Mouse (Mus musculus) heart, embryonic 13.5 days (tissue): Measurements from ENCODE around the gene Pknox2. TPM values are rescaled to one million over a fixed set of nuclear protein-coding genes. Genes with fewer than 3 reads are reported as not detected.

Experiments used
- ATAC-seq: fragments of 200-750 bp; cut with Nextera tagmentation; 2 replicates; pipeline ENCODE4 v1.8.0; 2017; ENCODE audit warnings: moderate TSS enrichment; ENCODE audit not compliant: insufficient number of reproducible peaks, low FRiP score, low TSS enrichment; ENCODE audit errors: extremely low read depth
- H3K27ac ChIP-seq: fragments of 300-500 bp; sonication (generic); replicated peaks from 2 replicates; pipeline ENCODE4 v1.5.1; 2015; ENCODE audit warnings: moderate library complexity, mild to moderate bottlenecking, inconsistent platforms
- H3K27me3 ChIP-seq: fragments of 300-500 bp; sonication (generic); replicated peaks from 2 replicates; pipeline ENCODE4 v1.6.1; 2015; ENCODE audit warnings: mild to moderate bottlenecking, inconsistent platforms
- H3K36me3 ChIP-seq: fragments of 300-500 bp; sonication (generic); 2 replicates; pipeline ENCODE4 v1.6.1; 2015; ENCODE audit warnings: mild to moderate bottlenecking, inconsistent platforms
- H3K4me1 ChIP-seq: fragments of 300-500 bp; sonication (generic); 2 replicates; pipeline ENCODE4 v1.6.1; 2015; ENCODE audit warnings: inconsistent platforms
- H3K4me2 ChIP-seq: fragments of 300-500 bp; sonication (generic); 2 replicates; pipeline ENCODE4 v1.6.1; 2015; ENCODE audit warnings: inconsistent platforms, mild to moderate bottlenecking, moderate library complexity
- H3K4me3 ChIP-seq: fragments of 300-500 bp; sonication (generic); 2 replicates; pipeline ENCODE4 v1.5.1; 2015; ENCODE audit warnings: moderate library complexity, mild to moderate bottlenecking, inconsistent platforms
- H3K9ac ChIP-seq: fragments of 300-500 bp; sonication (generic); 2 replicates; pipeline ENCODE4 v1.6.1; 2015; ENCODE audit warnings: inconsistent platforms, mild to moderate bottlenecking, moderate library complexity
- H3K9me3 ChIP-seq: fragments of 300-500 bp; sonication (generic); 2 replicates; pipeline ENCODE4 v1.6.1; 2016; ENCODE audit warnings: inconsistent platforms
- WGBS: fragments of 180-500 bp; shearing (Covaris S2); methylation state at CpG from one replicate; pipeline ENCODE4 v1.1.7; 2015; ENCODE audit warnings: mixed read lengths; 5-methylcytosine and 5-hydroxymethylcytosine counted together
- polyA plus RNA-seq: library from polyadenylated mRNA; unstranded; fragments of >200 nt; fragmentation: Nextera tagmentation; extraction: Ambion mirVana; gene quantifications from 2 replicates; pipeline ENCODE4 v1.2.1, GENCODE M21; 2015

The Pknox2 gene
- polyA plus RNA-seq, 1 experiment from 2014 or later: 5.7 TPM

DNA sequence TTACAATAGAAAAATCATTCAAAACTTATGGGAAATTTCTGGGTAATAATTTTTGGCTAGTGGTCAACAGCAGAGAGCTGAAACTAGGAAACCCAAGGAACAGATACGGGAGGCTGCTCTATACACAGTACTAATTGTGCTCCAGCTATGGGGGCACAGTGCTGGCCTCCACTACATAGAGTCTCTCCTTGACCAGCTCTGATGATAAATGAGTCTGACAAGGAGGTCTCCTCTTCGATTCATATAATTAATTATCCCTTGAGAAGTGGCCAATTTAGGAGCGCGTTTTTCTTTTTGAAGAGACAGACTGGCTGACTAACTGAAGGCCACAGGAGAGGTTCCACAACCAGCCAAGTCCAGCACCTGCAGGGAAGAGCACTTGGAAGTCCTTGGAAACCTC is 71.3 kb downstream of the Pknox2 start:
- WGBS: 60% methylated on average over 4 of the region's 4 CpGs
- Histone ChIP-seq H3K4me2 (no peak overlapping the region), H3K4me1 (peaks cover 14% of the 10 kb centered on the region), H3K9ac (no peak overlapping the region), H3K27me3 (no peaks in the 10 kb centered on the region), H3K4me3 (no peak overlapping the region), H3K9me3 (no peaks in the 10 kb centered on the region), H3K27ac (no peak overlapping the region), H3K36me3 (no peaks in the 10 kb centered on the region)
- ATAC-seq: no peak

DNA sequence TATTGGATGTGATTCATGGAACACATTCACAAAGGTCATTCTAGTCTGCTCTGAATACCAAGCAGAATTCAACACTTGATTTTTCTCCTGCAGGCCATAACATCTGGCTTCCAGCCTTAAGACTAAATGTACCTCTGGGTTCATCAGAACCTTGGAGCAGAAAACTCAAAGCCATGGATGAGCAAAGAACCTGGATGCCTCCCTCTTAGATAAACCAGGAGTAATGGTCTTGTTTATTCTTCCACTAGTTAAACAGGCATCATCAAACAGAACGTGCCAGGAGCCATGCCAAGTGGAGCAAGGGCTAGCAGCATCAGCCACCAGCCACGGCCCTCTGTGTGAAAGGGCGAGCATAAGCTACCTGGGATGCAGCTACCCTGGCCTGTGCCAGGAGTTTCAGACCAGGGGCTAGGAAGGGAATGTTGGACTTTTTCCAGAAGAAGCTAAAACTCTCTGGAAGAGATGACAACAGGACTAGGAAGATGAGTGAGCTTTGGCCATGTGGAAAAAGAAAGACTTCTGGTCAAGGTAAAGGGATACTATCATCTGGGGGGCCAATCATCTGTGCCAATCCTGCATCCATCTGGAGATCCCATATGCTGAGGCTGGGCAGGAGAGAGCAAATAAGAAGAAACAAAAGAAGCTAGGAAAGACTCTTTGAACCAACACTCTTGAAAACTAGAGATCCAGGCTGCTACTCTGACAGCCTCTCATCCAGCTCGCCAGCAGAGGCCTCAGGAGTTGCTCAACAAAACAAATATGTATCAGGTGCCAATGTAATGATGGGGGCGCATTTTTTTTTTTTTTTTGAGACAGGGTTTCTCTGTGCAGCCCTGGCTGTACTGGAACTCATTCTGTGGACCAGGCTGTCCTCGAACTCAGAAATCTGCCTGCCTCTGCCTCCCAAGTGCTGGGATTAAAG is 77.6 kb downstream of the Pknox2 start:
- WGBS: 83% methylated on average over 6 of the region's 6 CpGs
- no peaks in the 10 kb centered on the region for H3K4me1 ChIP-seq
- H3K36me3 ChIP-seq: no peaks in the 10 kb centered on the region
- H3K27ac ChIP-seq: no peak overlapping the region
- no peak overlapping the region for H3K4me2 ChIP-seq
- no peak overlapping the region for H3K4me3 ChIP-seq
- no peak overlapping the region for H3K9ac ChIP-seq
- ATAC-seq: no peak
- no peaks in the 10 kb centered on the region for H3K9me3 ChIP-seq
- no peaks in the 10 kb centered on the region for H3K27me3 ChIP-seq

- no peaks in the 10 kb centered on the region for H3K36me3 ChIP-seq
- 78% methylated on average over 5 of the region's 5 CpGs for WGBS
- H3K4me3 ChIP-seq: no peak overlapping the region
- no peak overlapping the region for H3K27ac ChIP-seq
- H3K9me3 ChIP-seq: no peaks in the 10 kb centered on the region
- no peaks in the 10 kb centered on the region for H3K27me3 ChIP-seq
- H3K4me1 ChIP-seq: no peaks in the 10 kb centered on the region
- no peak for ATAC-seq
- H3K9ac ChIP-seq: no peak overlapping the region
- H3K4me2 ChIP-seq: no peak overlapping the region
Observed at GRCm38 (mm10) chr9:37067473-37067830, 79.8 kb downstream of the Pknox2 start.

- H3K27me3 ChIP-seq: no peaks in the 10 kb centered on the region
Observed at GRCm38 (mm10) chr9:37066732-37067472, 80.3 kb downstream of the Pknox2 start.

DNA sequence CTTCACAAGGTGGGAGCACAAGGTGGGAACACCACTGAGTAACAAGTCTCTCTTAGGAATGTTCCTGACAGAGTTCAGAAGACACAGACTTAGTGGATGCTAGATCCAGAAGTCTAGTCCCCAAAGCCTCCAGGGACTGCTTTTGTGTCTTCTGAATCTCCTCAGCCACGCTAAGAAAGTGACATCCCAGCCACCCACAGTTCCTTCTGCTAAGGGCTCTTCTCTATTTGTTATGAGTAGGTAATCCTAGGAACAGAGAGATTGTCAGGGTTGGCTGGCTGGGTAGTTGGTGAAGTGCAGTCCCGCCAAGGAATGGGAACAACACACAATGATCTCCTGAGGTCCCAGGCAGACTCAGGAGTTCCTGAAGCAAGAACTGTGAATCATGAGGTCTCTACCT is 85.6 kb downstream of the Pknox2 start:
- Histone ChIP-seq H3K36me3 (no peaks in the 10 kb centered on the region), H3K4me2 (no peak overlapping the region), H3K4me1 (0 out of 2 replicates have a peak, but pooled peaks cover 3% of the 10 kb centered on the region), H3K27ac (no peak overlapping the region), H3K9me3 (no peaks in the 10 kb centered on the region), H3K27me3 (no peaks in the 10 kb centered on the region), H3K4me3 (no peak overlapping the region), H3K9ac (no peak overlapping the region)
- ATAC-seq: no peak
- WGBS: 42% methylated on average over 2 of the region's 2 CpGs

More at GRCm38 (mm10) chr9:37066732-37067472, 80.3 kb downstream of the Pknox2 start:
- Histone ChIP-seq H3K4me1 (0 out of 2 replicates have a peak, but pooled peaks cover under 1% of the 10 kb centered on the region), H3K27ac (no peak overlapping the region), H3K4me3 (no peak overlapping the region), H3K9ac (no peak overlapping the region), H3K36me3 (no peaks in the 10 kb centered on the region), H3K4me2 (no peak overlapping the region), H3K9me3 (no peaks in the 10 kb centered on the region)
- 76% methylated on average over 8 of the region's 8 CpGs for WGBS
- ATAC-seq: no peak

GRCm38 (mm10) chr9:37054703-37055102 is 92.5 kb downstream of the Pknox2 start:
- H3K36me3 ChIP-seq: no peaks in the 10 kb centered on the region
- H3K9ac ChIP-seq: no peak overlapping the region
- H3K27me3 ChIP-seq: no peaks in the 10 kb centered on the region
- H3K27ac ChIP-seq: peak overlapping the region; percentile 49
- ATAC-seq: no peak
- H3K4me2 ChIP-seq: peak overlapping the region; percentile 59
- WGBS: 38% methylated on average over 5 of the region's 5 CpGs
- no peaks in the 10 kb centered on the region for H3K9me3 ChIP-seq
- H3K4me3 ChIP-seq: no peak overlapping the region
- peaks cover 28% of the 10 kb centered on the region for H3K4me1 ChIP-seq

DNA sequence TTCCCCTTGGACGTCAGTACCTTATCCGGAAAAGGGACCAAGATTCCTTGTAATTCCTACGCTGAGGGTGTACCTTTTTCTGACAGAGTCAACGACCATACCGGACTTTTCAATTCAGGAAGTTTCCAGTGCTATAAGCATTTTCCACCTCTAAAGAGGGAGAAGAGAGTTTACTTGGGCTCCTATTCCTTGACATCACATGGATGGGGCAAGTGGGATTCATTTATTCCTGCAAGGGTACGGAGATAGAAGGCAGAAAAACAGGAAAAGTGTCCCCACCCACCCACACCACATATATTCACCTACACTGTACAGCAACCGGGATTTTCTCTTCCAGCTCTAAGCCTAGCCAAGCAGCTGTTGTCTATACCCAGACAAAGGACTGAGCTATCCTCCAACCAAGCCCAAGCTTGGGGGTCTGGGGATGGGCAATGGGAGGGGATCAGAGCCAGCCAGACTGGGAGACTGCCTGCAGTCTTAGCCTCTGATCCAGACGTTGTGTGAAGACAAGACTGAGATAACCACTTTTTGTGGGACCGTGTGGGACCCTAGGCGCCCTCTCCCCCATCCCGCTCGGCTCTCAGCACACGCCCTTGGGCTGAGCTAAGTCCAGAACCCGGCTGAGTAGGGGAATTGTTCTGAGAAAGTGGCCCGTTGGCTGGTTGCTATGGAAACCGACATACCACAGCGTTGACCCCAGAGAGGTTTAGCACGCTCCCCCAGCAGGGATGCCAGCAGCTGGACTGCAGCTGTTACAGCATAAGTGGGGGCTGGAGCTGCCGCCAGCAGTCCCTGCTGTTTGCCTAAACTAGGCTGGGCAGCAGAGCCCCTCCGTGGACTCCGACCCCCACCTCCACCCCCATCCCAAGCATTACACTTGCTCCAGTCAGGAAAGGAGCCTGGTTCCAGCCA is 93.3 kb downstream of the Pknox2 start:
- WGBS: 16% methylated on average over 21 of the region's 21 CpGs
- Histone ChIP-seq H3K9me3 (no peaks in the 10 kb centered on the region), H3K27ac (peak overlapping the region; percentile 66), H3K4me1 (peaks cover 28% of the 10 kb centered on the region), H3K27me3 (no peaks in the 10 kb centered on the region), H3K9ac (peak overlapping the region; percentile 21), H3K4me3 (peak overlapping the region; percentile 24), H3K4me2 (peak overlapping the region; percentile 59), H3K36me3 (no peaks in the 10 kb centered on the region)
- peak; percentile 35 for ATAC-seq

DNA sequence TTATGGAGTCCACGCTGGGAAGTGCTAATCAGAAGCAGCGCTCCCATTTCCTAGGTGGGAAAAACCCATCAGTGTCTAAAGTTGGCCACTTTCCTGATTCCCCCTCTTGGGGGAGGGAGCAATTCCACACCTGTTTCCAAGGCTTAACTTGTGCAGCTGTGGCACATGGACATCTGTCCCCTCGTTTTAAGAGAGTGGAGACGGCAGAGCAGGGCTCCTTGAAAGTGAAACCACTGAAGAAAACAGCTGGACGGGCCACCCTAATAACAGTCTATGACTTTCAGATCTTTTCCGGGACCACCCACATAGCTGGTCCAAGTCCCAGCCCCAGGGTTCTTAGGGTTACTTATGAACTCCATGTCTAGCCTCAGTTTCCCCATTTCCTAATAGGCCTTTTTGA is 94.2 kb downstream of the Pknox2 start:
- H3K36me3 ChIP-seq: no peaks in the 10 kb centered on the region
- 34% methylated on average over 6 of the region's 6 CpGs for WGBS
- no peak overlapping the region for H3K9ac ChIP-seq
- no peak for ATAC-seq
- H3K27me3 ChIP-seq: no peaks in the 10 kb centered on the region
- H3K27ac ChIP-seq: peak overlapping the region; percentile 66
- peak overlapping the region; percentile 40 for H3K4me2 ChIP-seq
- H3K4me3 ChIP-seq: no peak overlapping the region
- H3K9me3 ChIP-seq: no peaks in the 10 kb centered on the region
- H3K4me1 ChIP-seq: peaks cover 28% of the 10 kb centered on the region

GRCm38 (mm10) chr9:37051669-37052068 is 95.5 kb downstream of the Pknox2 start:
- H3K4me1 ChIP-seq: peaks cover 33% of the 10 kb centered on the region
- no peak overlapping the region for H3K4me3 ChIP-seq
- H3K9ac ChIP-seq: no peak overlapping the region
- WGBS: 84% methylated on average over 4 of the region's 4 CpGs
- H3K9me3 ChIP-seq: no peaks in the 10 kb centered on the region
- ATAC-seq: no peak
- no peaks in the 10 kb centered on the region for H3K36me3 ChIP-seq
- no peaks in the 10 kb centered on the region for H3K27me3 ChIP-seq
- H3K27ac ChIP-seq: no peak overlapping the region
- H3K4me2 ChIP-seq: no peak overlapping the region

GRCm38 (mm10) chr9:37047490-37047889 is 99.7 kb downstream of the Pknox2 start:
- H3K9ac ChIP-seq: no peak overlapping the region
- H3K36me3 ChIP-seq: no peaks in the 10 kb centered on the region
- H3K4me2 ChIP-seq: no peak overlapping the region
- H3K27me3 ChIP-seq: no peaks in the 10 kb centered on the region
- no peak overlapping the region for H3K4me3 ChIP-seq
- H3K27ac ChIP-seq: no peak overlapping the region
- WGBS: 62% methylated on average over 5 of the region's 5 CpGs
- no peak for ATAC-seq
- peaks cover 7% of the 10 kb centered on the region; the same call in 1 of the 2 replicates for H3K4me1 ChIP-seq
- no peaks in the 10 kb centered on the region for H3K9me3 ChIP-seq

DNA sequence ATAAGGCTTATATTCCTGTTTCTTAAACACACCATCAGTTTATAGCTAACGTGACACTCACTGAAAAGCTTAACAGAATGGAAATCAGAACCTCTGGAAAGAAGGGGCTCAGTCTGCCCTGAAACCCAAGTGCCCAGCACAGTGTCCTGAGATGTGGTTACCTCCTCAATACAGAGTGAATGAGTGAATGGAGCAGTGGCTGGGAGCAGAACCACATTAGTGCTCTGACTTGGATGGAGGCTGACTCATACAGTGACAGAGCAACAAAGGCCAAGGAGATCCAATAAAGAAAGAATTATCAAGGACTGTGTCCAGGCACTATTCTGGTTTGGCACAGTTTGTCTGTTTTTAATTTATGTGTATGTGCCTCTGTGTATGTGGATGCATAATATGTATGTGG is 101.3 kb downstream of the Pknox2 start:
- no peak for ATAC-seq
- no peak overlapping the region for H3K4me3 ChIP-seq
- no peak overlapping the region for H3K9ac ChIP-seq
- no peak overlapping the region for H3K27ac ChIP-seq
- 69% methylated on average over 1 of the region's 1 CpGs for WGBS
- no peaks in the 10 kb centered on the region for H3K9me3 ChIP-seq
- no peaks in the 10 kb centered on the region for H3K36me3 ChIP-seq
- peaks cover 9% of the 10 kb centered on the region for H3K4me1 ChIP-seq
- no peak overlapping the region for H3K4me2 ChIP-seq
- H3K27me3 ChIP-seq: no peaks in the 10 kb centered on the region
